Mouse (Mus musculus): ENCODE measurements around the gene Nodal. TPM values are rescaled to one million over a fixed set of nuclear protein-coding genes. Genes with fewer than 3 reads are reported as not detected.

Nodal gene
- polyA plus RNA-seq, 1 experiment: not detected

- H3K79me3 ChIP-seq (ENCODE audit: low read depth): no peaks in the 10 kb centered on the region
- no peaks in the 10 kb centered on the region for H3K36me3 ChIP-seq (ENCODE audit: control insufficient read depth, insufficient read depth)
- H3ac ChIP-seq (ENCODE audit: control insufficient read depth, insufficient read length, low read depth): no peak overlapping the region
- no peaks in the 10 kb centered on the region for H3K79me2 ChIP-seq (ENCODE audit: control insufficient read depth, insufficient read depth)
- H3K4me3 ChIP-seq (ENCODE audit: insufficient read depth, poor library complexity, severe bottlenecking): no peak overlapping the region
- peaks cover 8% of the 10 kb centered on the region for H3K27me3 ChIP-seq (ENCODE audit: control insufficient read depth, insufficient read depth, insufficient read length)
- TF ChIP-seq FOSL1 (IDR thresholded peaks at IDR 0.05; ENCODE audit: insufficient read depth, low read length, poor library complexity, severe bottlenecking) (no peak), CTCF (IDR thresholded peaks at IDR 0.05; ENCODE audit: control insufficient read depth, insufficient read depth, insufficient read length) (no peak), USF1 (IDR thresholded peaks at IDR 0.05; ENCODE audit: low read depth) (no peak), MYOD1 (IDR thresholded peaks at IDR 0.05; ENCODE audit: control insufficient read depth, insufficient read length, low read depth) (no peak), MYOG (IDR thresholded peaks at IDR 0.05; ENCODE audit: control insufficient read depth, extremely low read depth, insufficient read length) (no peak), MAX (IDR thresholded peaks at IDR 0.05) (no peak)
These were observed 7.6 kb upstream of the Nodal start for GRCm38 (mm10) chr10:61410193-61410592.

GRCm38 (mm10) chr10:61412910-61413625, 4.7 kb upstream of the Nodal start:
- no peak for TF ChIP-seq CEBPB (IDR thresholded peaks at IDR 0.05; ENCODE audit: low read depth)
- no peak for TF ChIP-seq FOSL1 (IDR thresholded peaks at IDR 0.05; ENCODE audit: insufficient read depth, low read length, poor library complexity, severe bottlenecking)
- TF ChIP-seq MAX (IDR thresholded peaks at IDR 0.05): no peak
- no peak for TF ChIP-seq USF1 (IDR thresholded peaks at IDR 0.05; ENCODE audit: low read depth)
- no peak for TF ChIP-seq MYOD1 (IDR thresholded peaks at IDR 0.05; ENCODE audit: control insufficient read depth, insufficient read length, low read depth)
- TF ChIP-seq MYOG (IDR thresholded peaks at IDR 0.05; ENCODE audit: control insufficient read depth, extremely low read depth, insufficient read length): no peak
- TF ChIP-seq CTCF (IDR thresholded peaks at IDR 0.05; ENCODE audit: control insufficient read depth, insufficient read depth, insufficient read length): no peak
- no peaks in the 10 kb centered on the region for H3K79me3 ChIP-seq (ENCODE audit: low read depth)
- no peak overlapping the region for H3ac ChIP-seq (ENCODE audit: control insufficient read depth, insufficient read length, low read depth)
- no peaks in the 10 kb centered on the region for H3K79me2 ChIP-seq (ENCODE audit: control insufficient read depth, insufficient read depth)
- peaks cover 4% of the 10 kb centered on the region for H3K27me3 ChIP-seq (ENCODE audit: control insufficient read depth, insufficient read depth, insufficient read length)
- H3K36me3 ChIP-seq (ENCODE audit: control insufficient read depth, insufficient read depth): no peaks in the 10 kb centered on the region
- H3K4me3 ChIP-seq (ENCODE audit: insufficient read depth, poor library complexity, severe bottlenecking): no peak overlapping the region

- Histone ChIP-seq H3K27me3 (ENCODE audit: control insufficient read depth, insufficient read depth, insufficient read length) (peaks cover 10% of the 10 kb centered on the region), H3ac (ENCODE audit: control insufficient read depth, insufficient read length, low read depth) (no peak overlapping the region), H3K4me3 (ENCODE audit: insufficient read depth, poor library complexity, severe bottlenecking) (no peak overlapping the region), H3K79me3 (ENCODE audit: low read depth) (no peaks in the 10 kb centered on the region), H3K36me3 (ENCODE audit: control insufficient read depth, insufficient read depth) (no peaks in the 10 kb centered on the region), H3K79me2 (ENCODE audit: control insufficient read depth, insufficient read depth) (no peaks in the 10 kb centered on the region)
- TF ChIP-seq MAX (IDR thresholded peaks at IDR 0.05): no peak
- TF ChIP-seq MYOG (IDR thresholded peaks at IDR 0.05; ENCODE audit: control insufficient read depth, extremely low read depth, insufficient read length): no peak
- TF ChIP-seq CEBPB (IDR thresholded peaks at IDR 0.05; ENCODE audit: low read depth): no peak
- TF ChIP-seq MYOD1 (IDR thresholded peaks at IDR 0.05; ENCODE audit: control insufficient read depth, insufficient read length, low read depth): no peak
- TF ChIP-seq USF1 (IDR thresholded peaks at IDR 0.05; ENCODE audit: low read depth): no peak
- TF ChIP-seq FOSL1 (IDR thresholded peaks at IDR 0.05; ENCODE audit: insufficient read depth, low read length, poor library complexity, severe bottlenecking): no peak
- TF ChIP-seq CTCF (IDR thresholded peaks at IDR 0.05; ENCODE audit: control insufficient read depth, insufficient read depth, insufficient read length): no peak
These were observed 2.5 kb upstream of the Nodal start for GRCm38 (mm10) chr10:61415240-61415639.

GRCm38 (mm10) chr10:61415890-61416289, 1.9 kb upstream of the Nodal start:
- peaks cover 10% of the 10 kb centered on the region for H3K27me3 ChIP-seq (ENCODE audit: control insufficient read depth, insufficient read depth, insufficient read length)
- H3K79me2 ChIP-seq (ENCODE audit: control insufficient read depth, insufficient read depth): no peaks in the 10 kb centered on the region
- no peaks in the 10 kb centered on the region for H3K36me3 ChIP-seq (ENCODE audit: control insufficient read depth, insufficient read depth)
- no peak overlapping the region for H3ac ChIP-seq (ENCODE audit: control insufficient read depth, insufficient read length, low read depth)
- H3K4me3 ChIP-seq (ENCODE audit: insufficient read depth, poor library complexity, severe bottlenecking): no peak overlapping the region
- no peak for TF ChIP-seq MYOG (IDR thresholded peaks at IDR 0.05; ENCODE audit: control insufficient read depth, extremely low read depth, insufficient read length)
- TF ChIP-seq USF1 (IDR thresholded peaks at IDR 0.05; ENCODE audit: low read depth): no peak
- TF ChIP-seq CEBPB (IDR thresholded peaks at IDR 0.05; ENCODE audit: low read depth): no peak
- TF ChIP-seq CTCF (IDR thresholded peaks at IDR 0.05; ENCODE audit: control insufficient read depth, insufficient read depth, insufficient read length): no peak
- TF ChIP-seq FOSL1 (IDR thresholded peaks at IDR 0.05; ENCODE audit: insufficient read depth, low read length, poor library complexity, severe bottlenecking): no peak
- no peak for TF ChIP-seq MYOD1 (IDR thresholded peaks at IDR 0.05; ENCODE audit: control insufficient read depth, insufficient read length, low read depth)
- H3K79me3 ChIP-seq (ENCODE audit: low read depth): no peaks in the 10 kb centered on the region

- Histone ChIP-seq H3K27me3 (ENCODE audit: control insufficient read depth, insufficient read depth, insufficient read length) (peaks cover 10% of the 10 kb centered on the region), H3K36me3 (ENCODE audit: control insufficient read depth, insufficient read depth) (no peaks in the 10 kb centered on the region), H3K79me3 (ENCODE audit: low read depth) (no peaks in the 10 kb centered on the region), H3ac (ENCODE audit: control insufficient read depth, insufficient read length, low read depth) (no peak overlapping the region), H3K4me3 (ENCODE audit: insufficient read depth, poor library complexity, severe bottlenecking) (no peak overlapping the region), H3K79me2 (ENCODE audit: control insufficient read depth, insufficient read depth) (no peaks in the 10 kb centered on the region)
- no peak for TF ChIP-seq USF1 (IDR thresholded peaks at IDR 0.05; ENCODE audit: low read depth)
- TF ChIP-seq FOSL1 (IDR thresholded peaks at IDR 0.05; ENCODE audit: insufficient read depth, low read length, poor library complexity, severe bottlenecking): no peak
- TF ChIP-seq MAX (IDR thresholded peaks at IDR 0.05): no peak
- no peak for TF ChIP-seq MYOD1 (IDR thresholded peaks at IDR 0.05; ENCODE audit: control insufficient read depth, insufficient read length, low read depth)
- TF ChIP-seq MYOG (IDR thresholded peaks at IDR 0.05; ENCODE audit: control insufficient read depth, extremely low read depth, insufficient read length): no peak
- no peak for TF ChIP-seq CTCF (IDR thresholded peaks at IDR 0.05; ENCODE audit: control insufficient read depth, insufficient read depth, insufficient read length)
- TF ChIP-seq CEBPB (IDR thresholded peaks at IDR 0.05; ENCODE audit: low read depth): no peak
These were observed 1.2 kb upstream of the Nodal start for GRCm38 (mm10) chr10:61416561-61416960.

All from C2C12 (cell line).